Mouse (Mus musculus) lung, adult 2 months (tissue): Measurements from ENCODE around the gene Ndufb7.

Source experiments
- CTCF ChIP-seq: fragments of 200-500 bp; IDR thresholded peaks from 2 replicates; pipeline ENCODE4 v1.5.1; 2011; ENCODE audit warnings: mild to moderate bottlenecking, low read length, control low read depth; ENCODE audit not compliant: insufficient read depth
- POLR2A ChIP-seq: fragments of 200-500 bp; IDR thresholded peaks from 2 replicates; pipeline ENCODE4 v1.6.1; 2011; ENCODE audit warnings: low read depth, mild to moderate bottlenecking, control low read depth, low read length, borderline replicate concordance; ENCODE audit errors: extremely low read depth

DNA sequence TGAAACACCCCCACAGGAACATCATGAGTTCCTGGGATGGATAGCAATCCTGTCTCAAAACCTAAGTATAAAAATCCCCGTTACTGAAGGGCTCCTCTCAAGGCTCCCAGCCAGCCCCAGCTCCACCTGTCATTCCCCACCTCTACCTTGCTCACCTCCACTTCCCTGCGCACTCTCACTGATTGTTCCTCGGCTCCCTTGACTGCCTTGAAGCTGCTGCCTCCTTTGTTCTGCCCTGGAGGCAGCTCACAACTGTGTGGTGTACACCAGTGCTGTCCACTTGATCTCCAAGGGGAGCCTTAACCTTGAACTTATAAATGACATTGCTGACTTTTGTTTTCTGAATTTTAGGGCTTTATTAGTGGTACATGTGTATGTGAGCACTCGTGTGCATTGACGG, 1.7 kb downstream of the Ndufb7 start:
- TF ChIP-seq CTCF (no peak), POLR2A (no peak)
